Mouse (Mus musculus) spleen, postnatal 10 days (tissue): ENCODE data around the gene Ldlrap1.

Experiments used
- DNase-seq, 2 experiments: peaks; one replicate each; pipeline ENCODE4 v3.0.0; 2021 to 2022; ENCODE audit warnings: low spot score in 2 of 2

Ldlrap1 gene

GRCm38 (mm10) chr4:134751682-134752380 is 16.0 kb downstream of the Ldlrap1 start:
- DNase-seq: peak in 1 of 2 experiments; percentile 49

- DNase-seq: no peak
These were observed 17.0 kb downstream of the Ldlrap1 start for GRCm38 (mm10) chr4:134750825-134751224.

GRCm38 (mm10) chr4:134750263-134750662 is 17.6 kb downstream of the Ldlrap1 start:
- peak in 1 of 2 experiments; percentile 56 for DNase-seq

- peak; percentile 48 to 75 for DNase-seq
These were observed 18.4 kb downstream of the Ldlrap1 start for GRCm38 (mm10) chr4:134749301-134750030.

GRCm38 (mm10) chr4:134745900-134746661 is 21.7 kb downstream of the Ldlrap1 start:
- DNase-seq: peak in 1 of 2 experiments; percentile 66

GRCm38 (mm10) chr4:134743881-134744633 is 23.8 kb downstream of the Ldlrap1 start:
- no peak for DNase-seq

- DNase-seq: no peak
These were observed 25.9 kb downstream of the Ldlrap1 start for GRCm38 (mm10) chr4:134741949-134742348.

- no peak for DNase-seq
These were observed 27.6 kb downstream of the Ldlrap1 start for GRCm38 (mm10) chr4:134740186-134740585.

GRCm38 (mm10) chr4:134739530-134739929 is 28.3 kb downstream of the Ldlrap1 start:
- DNase-seq: no peak

- peak in 1 of 2 experiments; percentile 42 for DNase-seq
These were observed 30.4 kb downstream of the Ldlrap1 start for GRCm38 (mm10) chr4:134737365-134737910.

- DNase-seq: no peak
These were observed 31.7 kb downstream of the Ldlrap1 start for GRCm38 (mm10) chr4:134736147-134736546.

- peak; percentile 44 to 69 for DNase-seq
These were observed 33.2 kb downstream of the Ldlrap1 start for GRCm38 (mm10) chr4:134734629-134735081.

- DNase-seq: peak; percentile 62 to 75
These were observed 33.7 kb downstream of the Ldlrap1 start for GRCm38 (mm10) chr4:134734038-134734628.

- no peak for DNase-seq
These were observed 34.5 kb downstream of the Ldlrap1 start for GRCm38 (mm10) chr4:134733371-134733770.

GRCm38 (mm10) chr4:134730106-134730505 is 37.7 kb downstream of the Ldlrap1 start:
- no peak for DNase-seq

GRCm38 (mm10) chr4:134725735-134726345 is 42.0 kb downstream of the Ldlrap1 start:
- peak in 1 of 2 experiments; percentile 45 for DNase-seq

- DNase-seq: no peak
These were observed 42.9 kb downstream of the Ldlrap1 start for GRCm38 (mm10) chr4:134724974-134725373.

GRCm38 (mm10) chr4:134723251-134723650 is 44.6 kb downstream of the Ldlrap1 start:
- DNase-seq: no peak

- no peak for DNase-seq
These were observed 46.7 kb downstream of the Ldlrap1 start for GRCm38 (mm10) chr4:134721076-134721475.

GRCm38 (mm10) chr4:134720371-134720770 is 47.5 kb downstream of the Ldlrap1 start:
- no peak for DNase-seq
